Mouse (Mus musculus): ENCODE results near the gene Evpl. TPM values are rescaled to one million over a fixed set of nuclear protein-coding genes. Genes with fewer than 3 reads are reported as not detected.

The Evpl gene
- polyA plus RNA-seq, 1 experiment: 0.07 TPM

- H3K27me3 ChIP-seq (ENCODE audit: control insufficient read depth, insufficient read depth, low read length): no peaks in the 10 kb centered on the region
- no peak overlapping the region for H3K27ac ChIP-seq (ENCODE audit: insufficient read depth, low read length)
- no peaks in the 10 kb centered on the region for H3K36me3 ChIP-seq (ENCODE audit: control insufficient read depth, insufficient read depth, low read length)
- H3K4me3 ChIP-seq (ENCODE audit: extremely low read depth, insufficient read depth, insufficient read length): no peak overlapping the region
- peaks cover 5% of the 10 kb centered on the region; the same call in 1 of the 2 replicates for H3K4me1 ChIP-seq (ENCODE audit: control insufficient read depth, insufficient read depth, insufficient read length)
- TF ChIP-seq CTCF (IDR thresholded peaks at IDR 0.05; ENCODE audit: extremely low read depth, insufficient read depth, insufficient read length, insufficient replicate concordance) (no peak), POLR2A (IDR thresholded peaks at IDR 0.05; ENCODE audit: low read depth, low read length) (no peak)
- 95% methylated on average over 18 of the region's 18 CpGs for WGBS
- DNase-seq (ENCODE audit: low read depth in 1 of 2, low spot score in 2 of 2): no peak
Measured at GRCm38 (mm10) chr11:116196866-116197583, 40.9 kb downstream of the Evpl start.

GRCm38 (mm10) chr11:116196336-116196735 is 41.5 kb downstream of the Evpl start:
- Histone ChIP-seq H3K27ac (ENCODE audit: insufficient read depth, low read length) (no peak overlapping the region), H3K4me1 (ENCODE audit: control insufficient read depth, insufficient read depth, insufficient read length) (peaks cover 5% of the 10 kb centered on the region; the same call in 1 of the 2 replicates), H3K4me3 (ENCODE audit: extremely low read depth, insufficient read depth, insufficient read length) (no peak overlapping the region), H3K27me3 (ENCODE audit: control insufficient read depth, insufficient read depth, low read length) (no peaks in the 10 kb centered on the region), H3K36me3 (ENCODE audit: control insufficient read depth, insufficient read depth, low read length) (no peaks in the 10 kb centered on the region; the same call in 1 of the 2 replicates)
- DNase-seq (ENCODE audit: low read depth in 1 of 2, low spot score in 2 of 2): no peak
- TF ChIP-seq CTCF (IDR thresholded peaks at IDR 0.05; ENCODE audit: extremely low read depth, insufficient read depth, insufficient read length, insufficient replicate concordance) (no peak), POLR2A (IDR thresholded peaks at IDR 0.05; ENCODE audit: low read depth, low read length) (no peak)
- 74% methylated on average over 3 of the region's 3 CpGs for WGBS

GRCm38 (mm10) chr11:116195252-116195651 is 42.6 kb downstream of the Evpl start:
- TF ChIP-seq POLR2A (IDR thresholded peaks at IDR 0.05; ENCODE audit: low read depth, low read length) (no peak), CTCF (IDR thresholded peaks at IDR 0.05; ENCODE audit: extremely low read depth, insufficient read depth, insufficient read length, insufficient replicate concordance) (no peak)
- Histone ChIP-seq H3K27ac (ENCODE audit: insufficient read depth, low read length) (no peak overlapping the region), H3K27me3 (ENCODE audit: control insufficient read depth, insufficient read depth, low read length) (no peaks in the 10 kb centered on the region), H3K36me3 (ENCODE audit: control insufficient read depth, insufficient read depth, low read length) (no peaks in the 10 kb centered on the region; the same call in 1 of the 2 replicates), H3K4me1 (ENCODE audit: control insufficient read depth, insufficient read depth, insufficient read length) (peaks cover 5% of the 10 kb centered on the region; the same call in 1 of the 2 replicates), H3K4me3 (ENCODE audit: extremely low read depth, insufficient read depth, insufficient read length) (no peak overlapping the region)
- 11% methylated on average over 5 of the region's 5 CpGs for WGBS
- DNase-seq (ENCODE audit: low read depth in 1 of 2, low spot score in 2 of 2): no peak

- WGBS: 29% methylated on average over 8 of the region's 8 CpGs
- DNase-seq (ENCODE audit: low read depth in 1 of 2, low spot score in 2 of 2): no peak
- no peaks in the 10 kb centered on the region for H3K27me3 ChIP-seq (ENCODE audit: control insufficient read depth, insufficient read depth, low read length)
- H3K36me3 ChIP-seq (ENCODE audit: control insufficient read depth, insufficient read depth, low read length): no peaks in the 10 kb centered on the region; the same call in 1 of the 2 replicates
- H3K27ac ChIP-seq (ENCODE audit: insufficient read depth, low read length): no peak overlapping the region
- TF ChIP-seq POLR2A (IDR thresholded peaks at IDR 0.05; ENCODE audit: low read depth, low read length) (no peak), CTCF (IDR thresholded peaks at IDR 0.05; ENCODE audit: extremely low read depth, insufficient read depth, insufficient read length, insufficient replicate concordance) (no peak)
- H3K4me3 ChIP-seq (ENCODE audit: extremely low read depth, insufficient read depth, insufficient read length): no peak overlapping the region
- H3K4me1 ChIP-seq (ENCODE audit: control insufficient read depth, insufficient read depth, insufficient read length): peaks cover 5% of the 10 kb centered on the region; the same call in 1 of the 2 replicates
Measured at GRCm38 (mm10) chr11:116194619-116195018, 43.3 kb downstream of the Evpl start.

DNA sequence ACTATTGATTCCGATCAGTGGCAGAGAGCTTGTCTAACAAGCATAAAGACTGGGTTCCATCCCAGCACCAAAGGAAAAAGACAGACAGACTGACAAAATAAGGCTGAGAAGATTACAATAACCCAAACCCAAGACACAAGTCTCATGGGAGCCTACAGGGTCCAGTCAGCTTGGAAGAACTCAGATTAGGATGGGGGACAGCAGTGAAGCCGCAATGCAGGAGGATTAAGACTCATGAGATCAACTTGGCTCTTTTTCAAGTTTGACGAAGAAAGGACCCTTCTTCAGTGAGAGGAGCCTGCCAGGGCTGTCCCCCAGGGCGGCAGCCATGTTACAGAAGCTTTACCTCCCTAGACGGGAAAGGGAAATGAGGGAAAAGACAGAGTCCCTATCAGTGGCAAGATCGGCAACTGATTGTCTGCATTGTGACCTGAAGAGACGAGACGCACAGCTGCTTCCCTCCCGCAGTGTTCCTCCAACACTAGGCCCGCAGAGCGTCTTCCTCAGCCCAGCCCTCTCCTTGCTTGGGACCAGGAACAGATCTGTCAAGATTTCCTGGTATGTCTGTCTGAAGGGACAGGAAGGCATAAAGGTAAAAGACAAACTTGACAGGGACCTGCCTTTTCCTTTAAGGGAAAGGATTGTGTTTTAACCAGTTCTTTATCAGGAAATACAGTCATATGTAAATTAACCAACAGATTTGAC is 50.5 kb downstream of the Evpl start:
- TF ChIP-seq POLR2A (IDR thresholded peaks at IDR 0.05; ENCODE audit: low read depth, low read length) (no peak), CTCF (IDR thresholded peaks at IDR 0.05; ENCODE audit: extremely low read depth, insufficient read depth, insufficient read length, insufficient replicate concordance) (no peak)
- H3K27me3 ChIP-seq (ENCODE audit: control insufficient read depth, insufficient read depth, low read length): no peaks in the 10 kb centered on the region
- 90% methylated on average over 11 of the region's 11 CpGs for WGBS
- H3K36me3 ChIP-seq (ENCODE audit: control insufficient read depth, insufficient read depth, low read length): peaks cover 5% of the 10 kb centered on the region
- no peak overlapping the region; the same call in 1 of the 2 replicates for H3K27ac ChIP-seq (ENCODE audit: insufficient read depth, low read length)
- no peak for DNase-seq (ENCODE audit: low read depth in 1 of 2, low spot score in 2 of 2)
- no peaks in the 10 kb centered on the region for H3K4me1 ChIP-seq (ENCODE audit: control insufficient read depth, insufficient read depth, insufficient read length)
- no peak overlapping the region for H3K4me3 ChIP-seq (ENCODE audit: extremely low read depth, insufficient read depth, insufficient read length)

DNA sequence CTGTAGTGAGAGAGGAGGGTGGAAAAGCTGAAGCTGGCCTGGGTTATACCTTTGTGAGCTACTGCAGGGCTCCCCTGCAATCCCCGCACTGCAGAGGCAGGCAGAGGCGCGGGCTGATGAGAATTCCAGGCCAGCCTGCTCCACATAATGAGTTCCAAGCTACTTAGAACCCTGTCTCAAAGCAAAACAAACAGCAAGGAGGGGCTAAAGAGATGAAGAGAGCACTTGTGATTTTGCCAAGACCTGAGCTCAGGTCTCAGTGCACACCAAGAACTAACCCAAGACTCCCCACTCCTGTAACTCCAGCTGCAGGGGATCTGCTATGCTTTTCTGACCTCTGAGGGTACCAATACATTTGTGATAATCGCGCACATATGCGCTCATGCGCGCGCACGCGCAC is 51.5 kb downstream of the Evpl start:
- no peak overlapping the region for H3K4me3 ChIP-seq (ENCODE audit: extremely low read depth, insufficient read depth, insufficient read length)
- H3K27ac ChIP-seq (ENCODE audit: insufficient read depth, low read length): no peak overlapping the region
- no peak for DNase-seq (ENCODE audit: low read depth in 1 of 2, low spot score in 2 of 2)
- no peaks in the 10 kb centered on the region for H3K27me3 ChIP-seq (ENCODE audit: control insufficient read depth, insufficient read depth, low read length)
- peaks cover 5% of the 10 kb centered on the region; the same call in 1 of the 2 replicates for H3K36me3 ChIP-seq (ENCODE audit: control insufficient read depth, insufficient read depth, low read length)
- no peaks in the 10 kb centered on the region for H3K4me1 ChIP-seq (ENCODE audit: control insufficient read depth, insufficient read depth, insufficient read length)
- 95% methylated on average over 11 of the region's 11 CpGs for WGBS
- no peak for TF ChIP-seq CTCF (IDR thresholded peaks at IDR 0.05; ENCODE audit: extremely low read depth, insufficient read depth, insufficient read length, insufficient replicate concordance)
- TF ChIP-seq POLR2A (IDR thresholded peaks at IDR 0.05; ENCODE audit: low read depth, low read length): no peak
